Mouse (Mus musculus) embryo, embryonic 9.5 days (tissue): ENCODE results near the gene Gna12.

Source experiments
- DNase-seq: peaks from one replicate; pipeline ENCODE4 v3.0.0-alpha.2; 2017; ENCODE audit errors: extremely low spot score

Gna12 gene

DNA sequence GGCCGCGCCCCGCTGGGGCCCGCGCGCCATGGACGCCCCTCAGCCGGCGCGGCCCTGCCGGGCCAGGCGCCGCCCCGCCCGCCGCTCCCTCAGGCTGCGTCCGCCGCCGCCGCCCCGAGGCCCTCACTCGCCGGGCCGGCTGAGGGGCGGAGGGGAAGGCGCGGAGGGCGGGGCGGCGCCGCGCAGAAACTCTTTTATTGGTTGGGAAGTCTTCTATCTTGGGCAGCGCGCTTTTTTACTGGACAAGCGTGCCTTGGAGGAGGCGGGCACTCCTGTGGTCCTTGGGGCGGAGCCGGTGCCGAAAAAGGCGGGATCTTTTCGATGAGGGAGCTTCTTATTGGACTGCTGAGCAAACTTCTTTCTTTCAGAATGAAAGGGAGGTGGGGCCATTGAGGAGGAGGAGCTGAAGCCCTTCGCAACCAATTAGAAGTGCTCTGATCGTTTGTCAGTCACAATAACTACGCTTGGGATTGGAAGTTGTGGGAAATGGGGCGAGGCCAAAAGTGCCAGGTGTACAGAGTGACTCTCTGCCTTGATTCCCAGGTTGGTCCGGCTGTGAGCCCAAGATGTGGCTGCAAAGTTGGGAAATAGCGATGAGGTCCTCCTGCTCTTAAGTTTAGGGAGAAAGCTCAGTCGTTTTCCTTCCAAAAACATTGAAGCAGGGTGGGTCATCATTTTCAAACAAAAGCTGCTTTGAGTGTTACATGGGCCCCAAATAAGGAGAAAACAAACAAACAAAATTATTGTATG lies at the start of gene Gna12:
Gene Gna12, minus strand, starts transcription at position 118 of the 750 bp plus-strand sequence.
- DNase-seq: peak; percentile 98

GRCm38 (mm10) chr5:140878644-140879043 lies 48.4 kb upstream of the Gna12 start:
- DNase-seq: no peak

GRCm38 (mm10) chr5:140873736-140874307 lies 43.6 kb upstream of the Gna12 start:
- no peak for DNase-seq

DNA sequence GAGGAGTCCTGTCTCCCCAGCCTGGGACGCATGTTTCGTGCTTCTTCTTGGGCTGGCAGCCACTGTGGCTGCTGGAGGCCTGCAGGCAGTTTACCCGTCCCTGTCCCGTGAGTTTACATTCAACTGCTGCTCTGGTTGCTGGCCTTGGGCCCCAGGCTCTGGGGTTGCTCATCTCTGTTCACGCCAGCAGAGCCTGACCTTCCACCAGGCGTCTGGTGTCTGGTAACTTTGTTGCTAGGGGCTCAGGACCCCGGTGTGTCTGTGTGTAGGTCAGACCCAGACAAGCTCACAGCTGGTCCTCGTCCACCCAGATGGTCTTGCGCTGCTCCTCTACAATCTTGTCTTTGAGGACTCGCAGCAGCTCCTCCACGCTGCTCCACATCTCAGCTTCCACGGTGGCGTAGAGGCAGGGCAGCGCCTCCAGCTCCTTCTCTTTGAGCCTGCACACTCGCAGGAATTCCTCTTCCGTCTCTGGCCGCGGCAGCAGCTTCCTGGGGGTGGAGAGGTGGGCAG lies 42.9 kb upstream of the Gna12 start:
- DNase-seq: peak; percentile 32

- DNase-seq: peak; percentile 54
Measured at GRCm38 (mm10) chr5:140872532-140873038, 42.4 kb upstream of the Gna12 start.

DNA sequence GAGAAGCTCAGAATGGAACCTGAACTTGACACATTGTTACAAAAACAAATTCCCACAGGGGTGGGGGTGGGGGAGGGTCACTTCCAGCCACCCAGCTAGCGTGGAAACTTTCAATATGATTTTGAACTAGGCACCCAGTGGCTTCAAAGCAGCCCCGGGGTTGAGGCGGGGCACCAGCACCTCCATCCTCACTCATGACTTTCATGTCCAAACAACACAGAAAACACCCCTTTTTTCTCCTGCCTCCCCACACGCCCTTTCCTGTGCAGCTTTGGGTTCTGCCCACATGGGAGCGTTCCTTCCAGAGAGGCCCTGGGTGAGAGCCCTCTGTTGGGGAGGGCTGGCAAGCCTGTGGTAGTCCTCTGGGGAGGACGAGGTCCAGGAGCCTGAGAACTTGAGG lies 41.0 kb upstream of the Gna12 start:
- no peak for DNase-seq

DNA sequence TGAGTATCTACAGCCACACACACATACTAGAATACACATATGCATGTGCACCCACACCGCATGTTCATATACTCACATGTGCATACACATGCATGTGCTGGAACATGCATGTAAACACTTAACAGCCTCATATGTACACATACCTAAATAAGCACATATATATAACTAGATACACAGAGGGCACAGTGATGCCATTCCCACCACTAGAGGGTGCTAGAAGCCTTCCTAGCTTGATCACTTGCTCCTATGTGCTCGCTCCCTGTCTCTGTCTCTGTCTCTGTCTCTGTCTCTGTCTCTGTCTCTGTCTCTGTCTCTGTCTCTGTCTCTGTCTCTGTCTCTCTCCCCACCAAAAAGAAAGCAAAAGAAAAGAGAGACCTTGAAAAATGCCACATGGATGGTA lies 38.8 kb upstream of the Gna12 start:
- no peak for DNase-seq

DNA sequence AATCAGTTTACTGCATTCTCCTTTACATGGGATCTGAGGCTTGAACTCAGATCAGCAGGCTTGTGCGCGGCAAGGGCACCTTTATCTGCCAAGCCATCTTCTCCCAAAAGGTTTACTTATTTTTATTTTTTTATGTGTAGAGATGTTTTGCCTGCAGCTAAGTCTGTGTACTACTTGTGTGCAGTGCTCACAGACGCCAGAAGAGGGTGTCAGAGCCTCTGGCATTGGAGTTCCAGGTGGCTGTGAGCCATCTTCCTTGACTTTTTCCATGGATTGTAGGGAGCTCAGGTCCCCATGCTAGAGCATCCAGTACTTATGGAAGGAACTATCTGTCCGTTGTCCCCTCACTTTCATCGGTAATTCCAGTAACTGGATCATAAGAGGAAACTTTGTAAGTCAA lies 29.5 kb upstream of the Gna12 start:
- no peak for DNase-seq

DNA sequence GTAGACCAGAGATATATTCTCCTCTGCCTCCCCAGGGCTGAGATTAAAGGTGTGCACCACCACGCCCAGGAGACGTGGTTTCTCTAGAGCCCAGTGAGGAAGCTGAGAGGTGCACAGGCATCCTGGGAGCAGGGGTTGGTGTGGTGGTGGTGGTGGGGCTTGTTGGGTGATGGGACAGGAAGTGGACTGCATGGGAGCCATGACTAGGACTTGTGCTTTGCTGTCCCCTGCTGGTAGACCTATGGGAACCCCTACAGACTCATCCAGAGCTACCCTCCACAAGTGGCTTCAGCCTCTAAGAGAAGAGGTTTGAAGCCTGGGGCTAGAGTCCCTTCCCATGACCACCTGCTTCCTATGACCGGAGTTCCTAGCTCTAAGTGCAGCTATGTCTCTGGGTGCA lies 28.1 kb upstream of the Gna12 start:
- no peak for DNase-seq

- no peak for DNase-seq
Measured at GRCm38 (mm10) chr5:140857432-140858154, 27.4 kb upstream of the Gna12 start.

- DNase-seq: no peak
Measured at GRCm38 (mm10) chr5:140855909-140856530, 25.8 kb upstream of the Gna12 start.

DNA sequence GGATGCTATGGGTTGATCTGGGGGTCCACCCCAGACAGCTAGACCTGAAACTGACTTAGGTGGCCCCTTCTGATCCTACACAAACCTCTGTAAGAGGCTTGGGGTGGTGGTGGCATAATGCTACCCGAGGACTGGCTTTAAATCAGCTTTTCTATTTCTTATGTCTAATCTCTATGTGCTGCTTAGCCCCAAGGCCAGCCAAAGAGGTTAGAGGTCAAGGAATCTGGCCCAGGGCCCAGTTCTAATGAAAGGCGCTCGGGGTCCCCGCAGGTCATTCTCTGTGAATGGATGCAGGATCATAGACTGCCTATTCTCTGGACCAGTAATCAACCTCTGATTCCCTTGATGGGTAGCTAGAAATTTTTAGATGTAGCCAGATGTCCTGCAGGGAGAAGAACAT lies 24.5 kb upstream of the Gna12 start:
- no peak for DNase-seq

GRCm38 (mm10) chr5:140853723-140854122 lies 23.5 kb upstream of the Gna12 start:
- no peak for DNase-seq

DNA sequence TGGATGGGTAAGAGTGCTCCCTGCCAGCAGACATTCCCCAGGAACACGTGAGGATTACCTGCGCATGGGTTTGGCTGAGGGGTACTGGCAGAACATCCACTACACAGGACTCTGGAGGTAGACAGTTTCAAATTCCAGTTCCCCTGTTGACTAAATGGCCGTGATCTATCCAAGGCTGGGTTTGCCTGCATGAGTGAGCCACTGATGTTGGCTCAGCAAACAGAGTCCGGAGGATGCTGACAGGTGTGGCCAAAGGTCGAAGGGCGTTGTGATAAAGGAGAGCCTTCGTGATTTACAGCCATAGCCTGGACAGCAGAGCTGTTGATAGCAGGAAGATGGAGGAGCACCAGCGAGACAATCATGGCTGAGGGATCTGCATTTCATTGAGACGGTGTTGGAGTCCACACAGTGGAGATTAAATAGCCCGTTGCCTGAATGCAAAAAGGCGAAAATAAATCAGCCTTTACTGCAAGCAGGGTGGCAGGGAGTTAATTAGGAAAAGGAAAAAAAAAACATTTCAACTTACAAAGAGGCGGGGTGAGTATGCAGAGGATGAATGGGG lies 22.3 kb upstream of the Gna12 start:
- no peak for DNase-seq

GRCm38 (mm10) chr5:140847300-140847729 lies 17.1 kb upstream of the Gna12 start:
- peak; percentile 55 for DNase-seq

GRCm38 (mm10) chr5:140841942-140842341 lies 11.7 kb upstream of the Gna12 start:
- DNase-seq: no peak

- DNase-seq: no peak
Measured at GRCm38 (mm10) chr5:140831064-140831431, 817 bp upstream of the Gna12 start.

- DNase-seq: no peak
Measured at GRCm38 (mm10) chr5:140829911-140830294, 328 bp downstream of the Gna12 start.

- DNase-seq: no peak
Measured at GRCm38 (mm10) chr5:140829081-140829910, 935 bp downstream of the Gna12 start.

GRCm38 (mm10) chr5:140828363-140828762 lies 1.9 kb downstream of the Gna12 start:
- no peak for DNase-seq

DNA sequence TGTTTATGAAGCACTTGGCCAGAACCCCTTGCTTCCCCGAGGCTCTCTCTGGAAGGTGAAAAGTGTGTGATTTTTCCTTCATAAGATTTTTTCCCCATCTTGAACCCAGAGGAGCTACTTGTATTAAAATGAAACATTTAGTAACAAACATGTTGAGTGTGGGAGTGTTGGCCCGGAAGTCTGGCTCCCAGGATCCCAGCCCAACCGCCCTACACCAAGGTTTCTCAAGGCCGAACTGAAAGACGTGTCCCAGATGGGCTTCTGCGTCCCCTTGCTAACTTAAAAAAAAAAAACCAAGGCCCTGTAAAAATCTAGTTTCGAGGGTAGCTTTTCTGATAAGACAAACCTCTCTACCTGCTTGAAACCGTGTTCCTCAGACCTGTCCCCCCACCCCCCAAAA lies 2.3 kb downstream of the Gna12 start:
- no peak for DNase-seq
